Mouse (Mus musculus): ENCODE measurements around the gene Syn2.

DNA sequence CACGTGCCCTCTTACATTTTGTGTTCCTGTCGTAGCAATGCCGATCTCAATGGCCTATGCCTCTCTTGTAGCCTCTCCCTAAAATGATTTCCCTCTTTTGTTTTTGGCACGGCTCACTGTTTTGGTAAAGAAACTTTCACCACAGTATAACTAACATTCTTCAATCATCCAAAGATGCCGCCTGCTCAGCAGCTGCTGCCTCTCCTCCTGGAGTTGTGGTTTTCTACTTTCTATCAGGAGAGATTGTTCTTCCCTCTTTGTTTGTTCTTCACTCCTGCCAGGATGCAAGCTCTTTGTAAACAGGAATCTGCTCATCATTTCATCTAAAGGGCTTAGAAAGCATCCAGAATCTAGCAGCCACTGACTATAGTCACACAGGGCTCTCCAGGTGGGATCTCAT lies 132.1 kb downstream of the Syn2 start:
- TF ChIP-seq POLR2A (IDR thresholded peaks at IDR 0.05; ENCODE audit: extremely low read depth, insufficient read depth, low read length) (no peak), CTCF (IDR thresholded peaks at IDR 0.05; ENCODE audit: low read depth, low read length) (no peak)
